Mouse (Mus musculus) C2C12 (cell line): ENCODE measurements around the gene Cacng1. TPM values are rescaled to one million over a fixed set of nuclear protein-coding genes. Genes with fewer than 3 reads are reported as not detected.
A peak's percentile ranks its signal among the peaks of the same experiment; 100 is the strongest.

ENCODE experiments used
- H3K27me3 ChIP-seq: one replicate; pipeline ENCODE4 v1.6.1; 2011; ENCODE audit not compliant: control insufficient read depth, insufficient read depth, insufficient read length
- H3K36me3 ChIP-seq: one replicate; pipeline ENCODE4 v1.6.1; 2011; ENCODE audit not compliant: control insufficient read depth, insufficient read depth
- H3K4me3 ChIP-seq: one replicate; pipeline ENCODE4 v1.5.1; 2011; ENCODE audit warnings: mild to moderate bottlenecking, control low read depth; ENCODE audit not compliant: poor library complexity, insufficient read depth, severe bottlenecking
- H3K79me2 ChIP-seq: one replicate; pipeline ENCODE4 v1.6.1; 2011; ENCODE audit not compliant: control insufficient read depth, insufficient read depth
- H3K79me3 ChIP-seq: one replicate; pipeline ENCODE4 v1.6.1; 2011; ENCODE audit warnings: low read depth, control low read depth
- H3ac ChIP-seq: one replicate; pipeline ENCODE3; 2011; ENCODE audit warnings: low read depth; ENCODE audit not compliant: control insufficient read depth, insufficient read length
- CEBPB ChIP-seq: IDR thresholded peaks from one replicate; pipeline ENCODE4 v1.6.1; 2011; ENCODE audit warnings: low read depth, mild to moderate bottlenecking, control low read depth, moderate library complexity
- CTCF ChIP-seq: IDR thresholded peaks from one replicate; pipeline ENCODE4 v1.5.1; 2011; ENCODE audit not compliant: control insufficient read depth, insufficient read depth, insufficient read length
- FOSL1 ChIP-seq: IDR thresholded peaks from one replicate; pipeline ENCODE4 v1.8.0; 2011; ENCODE audit warnings: mild to moderate bottlenecking, low read length; ENCODE audit not compliant: poor library complexity, insufficient read depth, severe bottlenecking
- MAX ChIP-seq: IDR thresholded peaks from one replicate; pipeline ENCODE4 v1.6.1; 2011; ENCODE audit warnings: mild to moderate bottlenecking, control low read depth
- MYOD1 ChIP-seq: IDR thresholded peaks from one replicate; pipeline ENCODE4 v1.6.1; 2011; ENCODE audit warnings: low read depth; ENCODE audit not compliant: control insufficient read depth, insufficient read length
- MYOG ChIP-seq: IDR thresholded peaks from one replicate; pipeline ENCODE4 v1.6.1; 2011; ENCODE audit not compliant: control insufficient read depth, insufficient read length; ENCODE audit errors: extremely low read depth
- USF1 ChIP-seq: IDR thresholded peaks from one replicate; pipeline ENCODE4 v1.6.1; 2011; ENCODE audit warnings: low read depth, mild to moderate bottlenecking, control low read depth, moderate library complexity
- polyA plus RNA-seq: library from polyadenylated mRNA; unstranded; fragments of >200 nt; fragmentation: generic; extraction: Trizol; gene quantifications from one replicate; pipeline ENCODE4 v1.2.1, GENCODE M21; 2012; ENCODE audit warnings: missing spikeins

The Cacng1 gene
- polyA plus RNA-seq, 1 experiment, result 158 TPM

GRCm38 (mm10) chr11:107720264-107721021 is 4.1 kb upstream of the Cacng1 start:
- H3K27me3 ChIP-seq, result no peaks in the 10 kb centered on the region

GRCm38 (mm10) chr11:107714368-107714767 is 2.0 kb downstream of the Cacng1 start:
- no peaks in the 10 kb centered on the region for H3K27me3 ChIP-seq
- no peaks in the 10 kb centered on the region for H3K79me3 ChIP-seq
- H3K36me3 ChIP-seq, result no peaks in the 10 kb centered on the region
- no peak overlapping the region for H3ac ChIP-seq
- TF ChIP-seq CEBPB, result no peak
- TF ChIP-seq USF1, result peak; percentile 36
- no peak for TF ChIP-seq CTCF
- peak; percentile 80 for TF ChIP-seq MAX
- TF ChIP-seq FOSL1, result no peak
- no peak for TF ChIP-seq MYOG
- peak; percentile 91 for TF ChIP-seq MYOD1
- no peak overlapping the region for H3K4me3 ChIP-seq
- peaks cover 5% of the 10 kb centered on the region for H3K79me2 ChIP-seq

More at GRCm38 (mm10) chr11:107720264-107721021, 4.1 kb upstream of the Cacng1 start:
- Histone ChIP-seq H3ac (no peak overlapping the region), H3K4me3 (no peak overlapping the region), H3K79me2 (no peaks in the 10 kb centered on the region), H3K79me3 (no peaks in the 10 kb centered on the region), H3K36me3 (no peaks in the 10 kb centered on the region)
- TF ChIP-seq MYOD1, result no peak
- no peak for TF ChIP-seq MYOG
- TF ChIP-seq MAX, result no peak
- TF ChIP-seq CTCF, result no peak
- TF ChIP-seq FOSL1, result no peak
- no peak for TF ChIP-seq CEBPB
- TF ChIP-seq USF1, result no peak

- Histone ChIP-seq H3K27me3 (no peaks in the 10 kb centered on the region), H3K79me3 (no peaks in the 10 kb centered on the region), H3ac (no peak overlapping the region), H3K79me2 (peaks cover 5% of the 10 kb centered on the region), H3K36me3 (no peaks in the 10 kb centered on the region), H3K4me3 (no peak overlapping the region)
- no peak for TF ChIP-seq MAX
- TF ChIP-seq MYOG, result no peak
- TF ChIP-seq USF1, result no peak
- no peak for TF ChIP-seq CTCF
- TF ChIP-seq FOSL1, result no peak
- TF ChIP-seq MYOD1, result no peak
- TF ChIP-seq CEBPB, result no peak
These were observed 5.9 kb downstream of the Cacng1 start for GRCm38 (mm10) chr11:107710379-107710778.

- TF ChIP-seq MAX, result no peak
- no peak for TF ChIP-seq CTCF
- no peak for TF ChIP-seq MYOD1
- TF ChIP-seq CEBPB, result no peak
- TF ChIP-seq MYOG, result no peak
- TF ChIP-seq FOSL1, result no peak
- no peak for TF ChIP-seq USF1
- Histone ChIP-seq H3K27me3 (no peaks in the 10 kb centered on the region), H3ac (no peak overlapping the region), H3K79me3 (no peaks in the 10 kb centered on the region), H3K36me3 (no peaks in the 10 kb centered on the region), H3K79me2 (peaks cover 2% of the 10 kb centered on the region), H3K4me3 (no peak overlapping the region)
These were observed 8.3 kb downstream of the Cacng1 start for GRCm38 (mm10) chr11:107707897-107708610.

GRCm38 (mm10) chr11:107705476-107706074 is 10.7 kb downstream of the Cacng1 start:
- TF ChIP-seq MYOD1 (no peak), CTCF (no peak), USF1 (no peak), MAX (no peak), CEBPB (no peak), MYOG (no peak), FOSL1 (no peak)
- Histone ChIP-seq H3K27me3 (no peaks in the 10 kb centered on the region), H3K79me3 (no peaks in the 10 kb centered on the region), H3ac (no peak overlapping the region), H3K79me2 (no peaks in the 10 kb centered on the region), H3K36me3 (no peaks in the 10 kb centered on the region), H3K4me3 (no peak overlapping the region)
